Mouse (Mus musculus): Measurements from ENCODE around the gene N4bp2l2.
A peak's percentile ranks its signal among the peaks of the same experiment; 100 is the strongest.

The N4bp2l2 gene

GRCm38 (mm10) chr5:150566226-150566625, 99.8 kb downstream of the N4bp2l2 start:
- no peak for DNase-seq (ENCODE audit: low spot score in 2 of 2)

- DNase-seq (ENCODE audit: low spot score in 2 of 2), result peak; percentile 11 to 52
These were observed 101.6 kb downstream of the N4bp2l2 start for GRCm38 (mm10) chr5:150564426-150564825.

- DNase-seq (ENCODE audit: low spot score in 2 of 2), result no peak
These were observed 104.2 kb downstream of the N4bp2l2 start for GRCm38 (mm10) chr5:150561783-150562182.

GRCm38 (mm10) chr5:150561376-150561775, 104.6 kb downstream of the N4bp2l2 start:
- no peak for DNase-seq (ENCODE audit: low spot score in 2 of 2)

GRCm38 (mm10) chr5:150560851-150561250, 105.1 kb downstream of the N4bp2l2 start:
- DNase-seq (ENCODE audit: low spot score in 2 of 2), result no peak

- DNase-seq (ENCODE audit: low spot score in 2 of 2), result no peak
These were observed 106.4 kb downstream of the N4bp2l2 start for GRCm38 (mm10) chr5:150559519-150560103.

Data from urinary bladder, postnatal 4 days (tissue).